Mouse (Mus musculus): ENCODE measurements around the gene Taf3. TPM values are rescaled to one million over a fixed set of nuclear protein-coding genes. Genes with fewer than 3 reads are reported as not detected.

Gene Taf3
- total and polyA plus RNA-seq, 3 experiments = 3.1 to 13.4 (median 6.0) TPM

- DNase-seq (ENCODE audit: extremely low read depth) = no peak
- in situ Hi-C loops (cut with MboI; ENCODE audit: low pct_ligation_motif_present, low pct_unique_long_range_greater_than_20kb, low sequenced_read_pairs) (no loop called here), dilution Hi-C loops (cut with MboI; ENCODE audit: extremely low pct_ligation_motif_present, extremely low pct_unique_long_range_greater_than_20kb, low sequenced_read_pairs) (no loop called here)
- H3K4me3 ChIP-seq (replicated peaks in 1 of 3; ENCODE audit: low read depth in 2 of 3, low read length in 2 of 3, poor library complexity in 1 of 3) = no peak overlapping the region
- H3K4me1 ChIP-seq (ENCODE audit: control insufficient read depth in 1 of 2, insufficient read depth in 2 of 2) = peaks cover 0 to 9% of the 10 kb centered on the region in 2 experiments; a peak in 1 of 4 replicates
- no peak overlapping the region for H3K4me2 ChIP-seq (ENCODE audit: insufficient read depth, low read depth, poor library complexity, severe bottlenecking)
- no peak overlapping the region for H3K9ac ChIP-seq (ENCODE audit: insufficient read depth, low read depth)
- peaks cover 5 to 23% of the 10 kb centered on the region in 2 experiments for H3K36me3 ChIP-seq (replicated peaks in 1 of 2; ENCODE audit: control insufficient read depth in 1 of 2, insufficient read depth in 1 of 2, low read length in 1 of 2)
- H3K9me3 ChIP-seq (replicated peaks; ENCODE audit: low read length) = peaks cover 2% of the 10 kb centered on the region
- no peaks in the 10 kb centered on the region for H3K79me2 ChIP-seq (replicated peaks; ENCODE audit: control insufficient read depth, extremely low read depth, insufficient read depth, poor library complexity, severe bottlenecking)
- H3K27ac ChIP-seq (ENCODE audit: insufficient read depth, low read depth) = no peak overlapping the region
- TF ChIP-seq ZNF384 (IDR thresholded peaks at IDR 0.05; ENCODE audit: low read depth, low read length) (no peak), EP300 (IDR thresholded peaks at IDR 0.05; ENCODE audit: low read length) (no peak), POLR2A (IDR thresholded peaks at IDR 0.05; ENCODE audit: low read depth, low read length) (no peak), IRF4 (IDR thresholded peaks at IDR 0.05; ENCODE audit: low read depth, low read length) (no peak), ZMIZ1 (IDR thresholded peaks at IDR 0.05; ENCODE audit: low read depth, low read length) (no peak), KAT2A (IDR thresholded peaks at IDR 0.05; ENCODE audit: insufficient replicate concordance, low read length) (no peak), NELFE (IDR thresholded peaks at IDR 0.05; ENCODE audit: low read depth, low read length) (no peak), UBTF (IDR thresholded peaks at IDR 0.05; ENCODE audit: low read depth, low read length) (no peak), MEF2A (IDR thresholded peaks at IDR 0.05; ENCODE audit: borderline replicate concordance, low read depth, low read length) (no peak), ZC3H11A (IDR thresholded peaks at IDR 0.05; ENCODE audit: low read depth, low read length) (no peak), CTCF (conservative IDR thresholded peaks at IDR 0.05 in 1 of 2, IDR thresholded peaks at IDR 0.05 in 1 of 2; ENCODE audit: low read depth in 2 of 2, low read length in 2 of 2) (no peak), TBP (conservative IDR thresholded peaks at IDR 0.05; ENCODE audit: low read depth, low read length) (no peak), TCF12 (IDR thresholded peaks at IDR 0.05; ENCODE audit: low read depth, low read length) (no peak), SIN3A (IDR thresholded peaks at IDR 0.05; ENCODE audit: low read length) (no peak), GABPA (IDR thresholded peaks at IDR 0.05; ENCODE audit: insufficient replicate concordance, low read depth, low read length) (no peak), CHD2 (IDR thresholded peaks at IDR 0.05; ENCODE audit: low read length) (no peak)
- no peaks in the 10 kb centered on the region for H3K27me3 ChIP-seq (replicated peaks)
Observed at GRCm38 (mm10) chr2:9956546-9956945, 91.8 kb downstream of the Taf3 start.

DNA sequence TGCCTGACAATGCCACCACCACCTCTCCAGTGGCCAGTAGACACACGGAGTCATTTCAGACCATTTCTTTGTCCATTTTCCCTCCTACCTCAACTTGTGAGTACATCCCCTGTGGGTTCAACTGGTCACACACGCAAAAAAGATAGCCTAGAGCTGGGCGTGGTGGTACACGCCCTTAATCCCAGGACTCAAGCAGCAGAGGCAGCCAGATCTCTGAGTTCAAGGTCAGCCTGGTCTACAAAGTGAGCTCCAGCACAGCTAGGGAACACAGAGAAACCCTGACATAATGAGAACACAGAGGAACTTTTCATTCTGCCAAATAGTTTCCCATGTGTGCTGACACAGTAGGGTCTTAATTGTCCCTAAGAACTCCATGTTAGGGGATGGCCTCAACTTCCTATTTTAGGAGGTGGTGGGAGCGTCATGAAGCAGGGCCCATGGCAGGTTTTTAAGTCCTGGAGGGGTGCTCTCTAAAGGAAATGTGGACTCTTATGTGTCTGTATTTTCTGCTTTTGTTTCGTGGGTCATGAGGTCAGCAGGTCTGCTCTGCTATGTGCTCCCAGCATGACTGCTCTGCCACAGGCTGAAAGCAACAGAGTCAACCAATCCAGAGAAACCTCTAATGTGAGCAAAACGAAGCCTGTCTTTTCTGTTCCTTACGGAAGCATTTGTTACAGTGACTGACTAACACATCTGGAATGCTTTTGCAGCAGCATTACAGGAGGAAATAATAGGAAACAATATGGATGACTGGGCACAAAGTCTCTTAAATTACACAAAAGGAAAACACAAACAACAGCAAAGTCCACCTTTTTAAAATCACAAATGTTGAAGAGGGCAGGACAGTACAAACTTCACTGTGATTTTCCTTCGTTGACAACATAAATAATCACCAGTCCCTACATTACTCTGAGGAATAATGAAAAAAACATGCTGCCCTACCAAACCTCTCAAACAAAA lies 92.5 kb downstream of the Taf3 start:
- in situ Hi-C loops (cut with MboI; ENCODE audit: low pct_ligation_motif_present, low pct_unique_long_range_greater_than_20kb, low sequenced_read_pairs) = no loop called here
- dilution Hi-C loops (cut with MboI; ENCODE audit: extremely low pct_ligation_motif_present, extremely low pct_unique_long_range_greater_than_20kb, low sequenced_read_pairs) = no loop called here

More for the DNA sequence above, 92.5 kb downstream of the Taf3 start:
- H3K9ac ChIP-seq (ENCODE audit: insufficient read depth, low read depth) = no peak overlapping the region
- H3K4me3 ChIP-seq (replicated peaks in 1 of 3; ENCODE audit: low read depth in 2 of 3, low read length in 2 of 3, poor library complexity in 1 of 3) = no peak overlapping the region
- TF ChIP-seq RAD21 (IDR thresholded peaks at IDR 0.05; ENCODE audit: low read depth, low read length) = no peak
- H3K9me3 ChIP-seq (replicated peaks; ENCODE audit: low read length) = peaks cover 2% of the 10 kb centered on the region
- no peak overlapping the region for H3K27ac ChIP-seq (ENCODE audit: insufficient read depth, low read depth)
- H3K27me3 ChIP-seq (replicated peaks) = no peaks in the 10 kb centered on the region
- H3K36me3 ChIP-seq (replicated peaks in 1 of 2; ENCODE audit: control insufficient read depth in 1 of 2, insufficient read depth in 1 of 2, low read length in 1 of 2) = peaks cover 5 to 26% of the 10 kb centered on the region in 2 experiments
- no peaks in the 10 kb centered on the region for H3K79me2 ChIP-seq (replicated peaks; ENCODE audit: control insufficient read depth, extremely low read depth, insufficient read depth, poor library complexity, severe bottlenecking)
- no peak overlapping the region for H3K4me2 ChIP-seq (ENCODE audit: insufficient read depth, low read depth, poor library complexity, severe bottlenecking)
- H3K4me1 ChIP-seq (ENCODE audit: control insufficient read depth in 1 of 2, insufficient read depth in 2 of 2) = peaks cover 0 to 9% of the 10 kb centered on the region in 2 experiments; a peak in 1 of 4 replicates
- DNase-seq (ENCODE audit: extremely low read depth) = no peak
